In genomic region chr19:32136888-32137625, GRCm38 (mm10) we compare ENCODE assay signal across 9 mouse cellular contexts. TPM values are rescaled to one million over a fixed set of nuclear protein-coding genes. Genes with fewer than 3 reads are reported as not detected.
A peak's percentile ranks its signal among the peaks of the same experiment; 100 is the strongest.
DNase-seq lines count a peak whose midpoint lies in the region; ATAC-seq lines count a peak whose summit lies in the region.
"Had no signal": no experiment of that assay in that cellular context is flagged by ENCODE, and none has a peak within 500 bp of the region (broad histone marks: within the 10 kb centered on the region; RNA-seq: fewer than 3 reads in every experiment).

No protein-coding gene starts in this region.

- no peak overlapping the region for H3K27ac ChIP-seq in hindbrain, embryonic 15.5 days (replicated peaks)
- no peak overlapping the region for H3K27ac ChIP-seq in hindbrain, embryonic 12.5 days
- H3K27ac ChIP-seq in embryonic facial prominence, embryonic 11.5 days (replicated peaks; ENCODE audit: low read depth, low read length), result no peak overlapping the region
- H3K27ac ChIP-seq in intestine, embryonic 14.5 days (ENCODE audit: low read depth), result no peak overlapping the region
- H3K27ac ChIP-seq: neural tube, embryonic 12.5 days had no signal

- no peak overlapping the region for H3K9ac ChIP-seq in hindbrain, embryonic 15.5 days
- no peak overlapping the region for H3K9ac ChIP-seq in hindbrain, embryonic 12.5 days
- no peak overlapping the region for H3K9ac ChIP-seq in embryonic facial prominence, embryonic 11.5 days (replicated peaks; ENCODE audit: low read length)
- H3K9ac ChIP-seq in intestine, embryonic 14.5 days (ENCODE audit: low read length), result no peak overlapping the region
- H3K9ac ChIP-seq: neural tube, embryonic 12.5 days had no signal

- H3K4me3 ChIP-seq in hindbrain, embryonic 15.5 days, result no peak overlapping the region
- H3K4me3 ChIP-seq in hindbrain, embryonic 12.5 days, result no peak overlapping the region
- no peak overlapping the region for H3K4me3 ChIP-seq in embryonic facial prominence, embryonic 11.5 days (ENCODE audit: low read depth, low read length)
- H3K4me3 ChIP-seq in intestine, embryonic 14.5 days (ENCODE audit: low read depth, low read length), result no peak overlapping the region
- H3K4me3 ChIP-seq: neural tube, embryonic 12.5 days had no signal

- ATAC-seq in hindbrain, embryonic 15.5 days (ENCODE audit: low FRiP score, low read depth), result 0 out of 2 replicates have a peak, but pooled peaks have one; percentile 60
- ATAC-seq in hindbrain, embryonic 12.5 days (ENCODE audit: low FRiP score), result no peak
- ATAC-seq in embryonic facial prominence, embryonic 11.5 days (replicated peaks; ENCODE audit: insufficient number of reproducible peaks, low FRiP score, low TSS enrichment, low read depth), result no peak
- ATAC-seq in intestine, embryonic 14.5 days (replicated peaks; ENCODE audit: low FRiP score, low TSS enrichment, low read depth), result peak; percentile 58; the same call in 1 of the 2 replicates

- peak; percentile 61 for DNase-seq in 416B (ENCODE audit: low read depth)
- peak; percentile 19 for DNase-seq in embryonic facial prominence, embryonic 11.5 days (ENCODE audit: low spot score)
- peak; percentile 58 for DNase-seq in intestine, embryonic 14.5 days (ENCODE audit: low spot score)
- DNase-seq in thymus, postnatal 4 days, result no peak
- DNase-seq in cerebellum, postnatal 4 days (ENCODE audit: low spot score in 2 of 2), result no peak
- DNase-seq in thymus, adult 18-20 months, result no peak

- H3K27me3 ChIP-seq in hindbrain, embryonic 15.5 days, result no peaks in the 10 kb centered on the region
- H3K27me3 ChIP-seq in hindbrain, embryonic 12.5 days, result no peaks in the 10 kb centered on the region
- H3K27me3 ChIP-seq in embryonic facial prominence, embryonic 11.5 days (ENCODE audit: control insufficient read depth, insufficient read depth, low read length), result no peaks in the 10 kb centered on the region
- no peaks in the 10 kb centered on the region for H3K27me3 ChIP-seq in intestine, embryonic 14.5 days (replicated peaks; ENCODE audit: control insufficient read depth, insufficient read depth, low read length)
- H3K27me3 ChIP-seq: neural tube, embryonic 12.5 days had no signal

- no peaks in the 10 kb centered on the region for H3K9me3 ChIP-seq in hindbrain, embryonic 15.5 days
- H3K9me3 ChIP-seq in hindbrain, embryonic 12.5 days (replicated peaks), result no peaks in the 10 kb centered on the region
- no peaks in the 10 kb centered on the region for H3K9me3 ChIP-seq in embryonic facial prominence, embryonic 11.5 days (replicated peaks; ENCODE audit: control insufficient read depth, low read length)
- H3K9me3 ChIP-seq in intestine, embryonic 14.5 days (ENCODE audit: control insufficient read depth, low read length), result no peaks in the 10 kb centered on the region
- H3K9me3 ChIP-seq: neural tube, embryonic 12.5 days had no signal

- H3K4me2 ChIP-seq in hindbrain, embryonic 15.5 days, result no peak overlapping the region
- H3K4me2 ChIP-seq in hindbrain, embryonic 12.5 days (replicated peaks), result no peak overlapping the region
- H3K4me2 ChIP-seq in embryonic facial prominence, embryonic 11.5 days (ENCODE audit: low read depth, low read length), result no peak overlapping the region
- H3K4me2 ChIP-seq in intestine, embryonic 14.5 days (ENCODE audit: low read length), result no peak overlapping the region
- H3K4me2 ChIP-seq: neural tube, embryonic 12.5 days had no signal

- WGBS in hindbrain, embryonic 15.5 days, result 37% methylated on average over 4 of the region's 4 CpGs
- 48% methylated on average over 4 of the region's 4 CpGs for WGBS in hindbrain, embryonic 12.5 days
- 59% methylated on average over 4 of the region's 4 CpGs for WGBS in embryonic facial prominence, embryonic 11.5 days
- 44% methylated on average over 4 of the region's 4 CpGs for WGBS in intestine, embryonic 14.5 days

- no peaks in the 10 kb centered on the region for H3K36me3 ChIP-seq in hindbrain, embryonic 15.5 days
- no peaks in the 10 kb centered on the region for H3K36me3 ChIP-seq in hindbrain, embryonic 12.5 days
- H3K36me3 ChIP-seq in embryonic facial prominence, embryonic 11.5 days (replicated peaks; ENCODE audit: control insufficient read depth, insufficient read depth, low read depth, low read length), result no peaks in the 10 kb centered on the region
- no peaks in the 10 kb centered on the region for H3K36me3 ChIP-seq in intestine, embryonic 14.5 days (ENCODE audit: control insufficient read depth, insufficient read depth, low read length)
- H3K36me3 ChIP-seq: neural tube, embryonic 12.5 days had no signal

- no peaks in the 10 kb centered on the region for H3K4me1 ChIP-seq in hindbrain, embryonic 15.5 days (replicated peaks)
- H3K4me1 ChIP-seq in hindbrain, embryonic 12.5 days, result peaks cover 4% of the 10 kb centered on the region; the same call in 1 of the 2 replicates
- peaks cover 2% of the 10 kb centered on the region; the same call in 1 of the 2 replicates for H3K4me1 ChIP-seq in embryonic facial prominence, embryonic 11.5 days (ENCODE audit: control insufficient read depth, insufficient read depth, low read length)
- H3K4me1 ChIP-seq in intestine, embryonic 14.5 days (replicated peaks; ENCODE audit: control insufficient read depth, insufficient read depth, low read length), result no peaks in the 10 kb centered on the region; the same call in 1 of the 2 replicates

RNA-seq across cellular contexts. Expression of gene Asah2, which starts 29.0 kb away (rescaled TPM):
- polyA plus RNA-seq in hindbrain, embryonic 15.5 days (2015; fragmentation: Nextera tagmentation; extraction: Ambion mirVana), result 1.2 and 1.3 TPM in 2 replicates
- 0.56 and 0.76 TPM in 2 replicates for polyA plus RNA-seq in hindbrain, embryonic 12.5 days (2016; fragmentation: Nextera tagmentation; extraction: Ambion mirVana)
- 1.1 and 1.2 TPM in 2 replicates for polyA plus RNA-seq in embryonic facial prominence, embryonic 11.5 days (2014; fragmentation: Nextera tagmentation; extraction: Ambion mirVana)
- 1.9 and 2.0 TPM in 2 replicates for polyA plus RNA-seq in intestine, embryonic 14.5 days (2014; fragmentation: Nextera tagmentation; extraction: Ambion mirVana)

Comparison
In these comparisons a context has a peak if more than half of its experiments do, and no peak if none do; other contexts are left out.
1. ATAC-seq: peak in hindbrain, embryonic 15.5 days (single experiment) and intestine, embryonic 14.5 days (single experiment); none in hindbrain, embryonic 12.5 days (single experiment) and embryonic facial prominence, embryonic 11.5 days (single experiment).
2. DNase-seq: peak in 416B (single experiment), embryonic facial prominence, embryonic 11.5 days (single experiment) and intestine, embryonic 14.5 days (single experiment); none in thymus, postnatal 4 days (single experiment), cerebellum, postnatal 4 days (0 of 2) and thymus, adult 18-20 months (0 of 2).